In genomic region chr2:30966826-30967225, GRCm38 (mm10) we compare ENCODE assay signal across 8 mouse cellular contexts. TPM values are rescaled to one million over a fixed set of nuclear protein-coding genes. Genes with fewer than 3 reads are reported as not detected.
DNase-seq lines count a peak whose midpoint lies in the region; ATAC-seq and TF ChIP-seq lines count a peak whose summit lies in the region.

No protein-coding gene starts in this region.

- peak overlapping the region; percentile 92 for H3K4me2 ChIP-seq in heart, embryonic 12.5 days

- no peak for ATAC-seq in heart, embryonic 12.5 days (ENCODE audit: insufficient number of reproducible peaks, low FRiP score)
- ATAC-seq in granulocyte monocyte progenitor cell, adult 5-6 weeks (replicated peaks; ENCODE audit: poor library complexity, severe bottlenecking): peak; percentile 49
- no peak for ATAC-seq in inflammation-experienced regulatory T-cells, adult 6 months

- no peaks in the 10 kb centered on the region for H3K27me3 ChIP-seq in heart, embryonic 12.5 days (replicated peaks)

- DNase-seq in heart, postnatal 14 days: no peak
- DNase-seq in ES-E14 (ENCODE audit: low read depth, low spot score): no peak
- DNase-seq in lung, postnatal 36 days: peak; percentile 18
- DNase-seq in frontal cortex, adult 2 months (ENCODE audit: extremely low spot score in 1 of 2, low spot score in 1 of 2): no peak
- no peak for DNase-seq in gastrocnemius, adult 8-10 months (ENCODE audit: low spot score in 2 of 2)

- peak overlapping the region; percentile 93 for H3K9ac ChIP-seq in heart, embryonic 12.5 days
- H3K9ac ChIP-seq in ES-E14 (ENCODE audit: insufficient read depth, low read depth, low read length, poor library complexity, severe bottlenecking): peak overlapping the region; percentile 80

- peaks cover 54% of the 10 kb centered on the region for H3K36me3 ChIP-seq in heart, embryonic 12.5 days
- peaks cover 41% of the 10 kb centered on the region for H3K36me3 ChIP-seq in ES-E14 (ENCODE audit: control insufficient read depth, insufficient read depth, low read length, poor library complexity, severe bottlenecking)

- H3K27ac ChIP-seq in heart, embryonic 12.5 days (ENCODE audit: poor library complexity, severe bottlenecking): no peak overlapping the region
- H3K27ac ChIP-seq in ES-E14 (ENCODE audit: insufficient read depth, low read depth, low read length, poor library complexity, severe bottlenecking): no peak overlapping the region

- in situ Hi-C loops in ES-E14 (cut with MboI; ENCODE audit: low sequenced_read_pairs in 2 of 2, unreplicated experiment in 2 of 2): no loop called here

- H3K9me3 ChIP-seq in heart, embryonic 12.5 days (replicated peaks): no peaks in the 10 kb centered on the region
- no peaks in the 10 kb centered on the region; the same call in 1 of the 2 replicates for H3K9me3 ChIP-seq in ES-E14 (ENCODE audit: control insufficient read depth, insufficient read depth, low read depth, low read length)

- peaks cover 15% of the 10 kb centered on the region for H3K4me1 ChIP-seq in heart, embryonic 12.5 days (replicated peaks)
- H3K4me1 ChIP-seq in ES-E14 (ENCODE audit: control insufficient read depth in 2 of 2, insufficient read depth in 2 of 2, low read length in 2 of 2, poor library complexity in 1 of 2): peaks cover 0 to 5% of the 10 kb centered on the region in 2 experiments; a peak in 2 of 4 replicates

- intact Hi-C loops in heart, postnatal 14 days (cut with DNase I): no loop called here

- peak overlapping the region; percentile 95 for H3K4me3 ChIP-seq in heart, embryonic 12.5 days
- H3K4me3 ChIP-seq in ES-E14 (ENCODE audit: insufficient read depth in 1 of 2, low read depth in 1 of 2, low read length in 2 of 2, poor library complexity in 1 of 2, severe bottlenecking in 1 of 2): peak overlapping the region; percentile 74 to 86

- 22% methylated on average over 16 of the region's 16 CpGs for WGBS in heart, embryonic 12.5 days

TF ChIP-seq in ES-E14, 5 proteins besides CTCF, POLR2A, EP300 and RAD21:
- TF ChIP-seq HCFC1 (IDR thresholded peaks at IDR 0.05; ENCODE audit: borderline replicate concordance, insufficient read depth, low read length) (no peak), MAFK (IDR thresholded peaks at IDR 0.05; ENCODE audit: insufficient read depth, low read depth, low read length) (no peak), ZNF384 (IDR thresholded peaks at IDR 0.05; ENCODE audit: low read depth, low read length) (no peak), CHD2 (IDR thresholded peaks at IDR 0.05; ENCODE audit: low read depth, low read length) (no peak), ZC3H11A (IDR thresholded peaks at IDR 0.05; ENCODE audit: borderline replicate concordance, low read depth, low read length) (no peak)

RNA-seq across cellular contexts. Expression of gene Tor1a, which starts 0.9 kb away (rescaled TPM):
- polyA plus RNA-seq in heart, embryonic 12.5 days (2016; fragmentation: Nextera tagmentation; extraction: Ambion mirVana): 56.4 TPM in 2 replicates
- total RNA-seq in heart, postnatal 14 days (2021): 10 to 100 TPM; 13.5 to 13.9 TPM
- total RNA-seq in ES-E14 (2012; rRNA removed): 73.6 and 93.0 TPM in 2 replicates
- total RNA-seq in granulocyte monocyte progenitor cell, adult 5-6 weeks (2014; fragmentation: Nextera tagmentation): 72.9 and 76.1 TPM in 2 replicates
- 101 and 156 TPM in 2 replicates for total RNA-seq in granulocyte monocyte progenitor cell, adult 5-6 weeks (2017)
- 45.7 and 53.9 TPM in 2 replicates for polyA plus RNA-seq in frontal cortex, adult 2 months (2012; rRNA removed)
- 10 to 100 TPM; 60.5 to 73.3 (median 72.6) TPM for polyA plus RNA-seq in inflammation-experienced regulatory T-cells, adult 6 months (2017; shearing (Covaris generic))
- total RNA-seq in gastrocnemius, adult 8-10 months (2022): 1 to 10 TPM; 4.3 to 5.6 (median 4.6) TPM

RNA-seq across cellular contexts. Expression of gene Tor1b, which starts 14.1 kb away (rescaled TPM):
- 25.1 and 25.8 TPM in 2 replicates for polyA plus RNA-seq in heart, embryonic 12.5 days (2016; fragmentation: Nextera tagmentation; extraction: Ambion mirVana)
- total RNA-seq in heart, postnatal 14 days (2021): 10 to 100 TPM; 25.0 to 26.1 TPM
- total RNA-seq in ES-E14 (2012; rRNA removed): 67.8 and 73.5 TPM in 2 replicates
- total RNA-seq in granulocyte monocyte progenitor cell, adult 5-6 weeks (2014; fragmentation: Nextera tagmentation): 39.2 and 43.9 TPM in 2 replicates
- 33.9 and 37.7 TPM in 2 replicates for total RNA-seq in granulocyte monocyte progenitor cell, adult 5-6 weeks (2017)
- polyA plus RNA-seq in frontal cortex, adult 2 months (2012; rRNA removed): 30.6 and 33.6 TPM in 2 replicates
- 10 to 100 TPM; 15.6 to 26.9 (median 22.2) TPM for polyA plus RNA-seq in inflammation-experienced regulatory T-cells, adult 6 months (2017; shearing (Covaris generic))
- 10 to 100 TPM; 21.9 to 27.4 (median 25.8) TPM for total RNA-seq in gastrocnemius, adult 8-10 months (2022)

RNA-seq across cellular contexts. Expression of gene BC005624, which starts 15.2 kb away (rescaled TPM):
- polyA plus RNA-seq in heart, embryonic 12.5 days (2016; fragmentation: Nextera tagmentation; extraction: Ambion mirVana): 33.8 and 35.5 TPM in 2 replicates
- 10 to 100 TPM; 18.4 to 18.7 TPM for total RNA-seq in heart, postnatal 14 days (2021)
- total RNA-seq in ES-E14 (2012; rRNA removed): 36.6 and 48.8 TPM in 2 replicates
- 35.9 and 42.6 TPM in 2 replicates for total RNA-seq in granulocyte monocyte progenitor cell, adult 5-6 weeks (2014; fragmentation: Nextera tagmentation)
- 60.0 and 61.0 TPM in 2 replicates for total RNA-seq in granulocyte monocyte progenitor cell, adult 5-6 weeks (2017)
- polyA plus RNA-seq in frontal cortex, adult 2 months (2012; rRNA removed): 114 and 118 TPM in 2 replicates
- 100 to 1,000 TPM in 1 of 3 experiments, 10 to 100 TPM in 2; 67.1 to 103 (median 93.7) TPM for polyA plus RNA-seq in inflammation-experienced regulatory T-cells, adult 6 months (2017; shearing (Covaris generic))
- total RNA-seq in gastrocnemius, adult 8-10 months (2022): 10 to 100 TPM; 26.3 to 31.6 (median 28.2) TPM

RNA-seq across cellular contexts. Expression of gene Usp20, which starts 15.3 kb away (rescaled TPM):
- polyA plus RNA-seq in heart, embryonic 12.5 days (2016; fragmentation: Nextera tagmentation; extraction: Ambion mirVana): 27.4 and 27.9 TPM in 2 replicates
- total RNA-seq in heart, postnatal 14 days (2021): 10 to 100 TPM; 55.6 to 56.6 TPM
- total RNA-seq in ES-E14 (2012; rRNA removed): 8.5 and 12.8 TPM in 2 replicates
- total RNA-seq in granulocyte monocyte progenitor cell, adult 5-6 weeks (2014; fragmentation: Nextera tagmentation): 5.2 and 10.0 TPM in 2 replicates
- total RNA-seq in granulocyte monocyte progenitor cell, adult 5-6 weeks (2017): 2.2 and 5.5 TPM in 2 replicates
- 43.4 and 48.1 TPM in 2 replicates for polyA plus RNA-seq in frontal cortex, adult 2 months (2012; rRNA removed)
- 10 to 100 TPM; 11.9 to 27.4 (median 16.7) TPM for polyA plus RNA-seq in inflammation-experienced regulatory T-cells, adult 6 months (2017; shearing (Covaris generic))
- 10 to 100 TPM in 3 of 4 experiments, 1 to 10 TPM in 1; 9.3 to 16.2 (median 12.0) TPM for total RNA-seq in gastrocnemius, adult 8-10 months (2022)

RNA-seq across cellular contexts. Expression of gene Ptges, which starts 37.2 kb away (rescaled TPM):
- polyA plus RNA-seq in heart, embryonic 12.5 days (2016; fragmentation: Nextera tagmentation; extraction: Ambion mirVana): 2.3 and 4.3 TPM in 2 replicates
- total RNA-seq in heart, postnatal 14 days (2021): 1 to 10 TPM; 1.9 to 3.2 TPM
- 25.5 and 30.3 TPM in 2 replicates for total RNA-seq in ES-E14 (2012; rRNA removed)
- total RNA-seq in granulocyte monocyte progenitor cell, adult 5-6 weeks (2014; fragmentation: Nextera tagmentation): 0.30 TPM in 1 of 2 replicates, not detected in the other
- total RNA-seq in granulocyte monocyte progenitor cell, adult 5-6 weeks (2017): 0.13 and 0.52 TPM in 2 replicates
- polyA plus RNA-seq in frontal cortex, adult 2 months (2012; rRNA removed): 8.3 and 9.3 TPM in 2 replicates
- not detected for polyA plus RNA-seq in inflammation-experienced regulatory T-cells, adult 6 months (2017; shearing (Covaris generic))
- 1 to 10 TPM; 2.2 to 2.7 (median 2.4) TPM for total RNA-seq in gastrocnemius, adult 8-10 months (2022)
